Mouse (Mus musculus): ENCODE data around the gene Galntl6. TPM values are rescaled to one million over a fixed set of nuclear protein-coding genes. Genes with fewer than 3 reads are reported as not detected.

Gene Galntl6
- polyA plus RNA-seq, 1 experiment from 2014 or later = 10.3 TPM

DNA sequence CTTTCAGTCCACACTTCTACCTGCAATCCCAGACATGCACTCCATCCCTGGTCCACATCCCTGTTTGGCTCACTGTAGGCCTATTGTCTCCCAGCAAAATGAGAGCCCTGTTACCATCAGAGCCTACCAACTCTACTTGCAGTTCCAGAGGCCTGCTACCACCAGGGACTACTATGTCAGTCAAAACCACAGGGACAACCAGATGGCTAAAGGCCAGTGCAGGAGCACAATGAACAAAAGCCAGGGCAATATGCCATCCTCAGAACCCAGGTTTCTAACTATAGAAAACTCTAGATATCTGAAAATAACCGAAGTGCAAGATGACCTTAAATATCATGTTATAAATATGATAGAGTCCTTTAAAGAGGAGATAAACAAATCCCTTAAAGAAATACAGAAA is 683.7 kb downstream of the Galntl6 start:
- 90% methylated on average over 1 of the region's 1 CpGs for WGBS
- Histone ChIP-seq H3K9me3 (no peaks in the 10 kb centered on the region), H3K9ac (no peak overlapping the region), H3K4me1 (replicated peaks) (no peaks in the 10 kb centered on the region), H3K36me3 (no peaks in the 10 kb centered on the region), H3K4me2 (no peak overlapping the region), H3K27ac (replicated peaks) (no peak overlapping the region), H3K4me3 (no peak overlapping the region), H3K27me3 (no peaks in the 10 kb centered on the region)
- ATAC-seq (ENCODE audit: low read depth) = no peak

DNA sequence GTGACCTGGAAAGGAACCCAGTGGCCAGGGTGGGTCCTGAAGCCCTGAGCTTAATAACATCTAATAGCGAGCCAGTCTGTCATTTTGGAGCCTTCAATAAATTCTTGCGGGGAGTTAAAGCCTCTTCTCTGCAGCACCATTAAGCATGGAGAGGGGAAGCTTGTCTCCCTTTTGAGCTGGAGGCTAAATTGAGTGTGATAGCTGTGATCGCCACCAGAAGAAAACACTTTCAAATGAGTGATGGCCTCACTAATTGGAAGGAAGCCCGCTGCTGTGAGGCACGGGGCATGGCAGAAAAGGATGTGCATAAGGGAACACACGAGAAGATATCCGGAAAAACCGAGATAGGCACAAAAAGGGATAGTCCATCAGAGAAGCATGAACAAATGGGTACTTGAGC is 694.6 kb downstream of the Galntl6 start:
- Histone ChIP-seq H3K27me3 (no peaks in the 10 kb centered on the region), H3K27ac (replicated peaks) (no peak overlapping the region), H3K36me3 (no peaks in the 10 kb centered on the region), H3K9ac (no peak overlapping the region), H3K4me3 (no peak overlapping the region), H3K4me2 (no peak overlapping the region), H3K4me1 (replicated peaks) (no peaks in the 10 kb centered on the region; the same call in 1 of the 2 replicates), H3K9me3 (no peaks in the 10 kb centered on the region)
- WGBS = 45% methylated on average over 8 of the region's 8 CpGs
- ATAC-seq (ENCODE audit: low read depth) = no peak

DNA sequence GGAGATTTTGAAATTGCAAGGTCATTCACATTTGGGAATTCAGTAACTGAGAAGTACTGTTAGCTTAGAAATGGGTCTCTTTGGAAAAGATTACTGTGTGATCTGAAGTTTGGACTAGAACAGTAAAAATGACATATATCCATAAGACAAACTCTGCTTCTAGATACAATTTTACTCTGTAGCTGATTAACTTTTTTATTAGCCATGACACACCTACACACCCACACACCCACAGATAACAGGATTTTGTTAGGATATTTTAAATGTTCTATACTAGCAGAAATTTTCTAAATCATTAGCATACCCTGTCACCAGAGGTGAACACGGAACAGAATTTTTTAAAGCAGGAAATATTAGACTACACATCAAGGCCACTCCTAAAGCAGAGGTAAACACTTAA is 722.7 kb downstream of the Galntl6 start:
- WGBS = 88% methylated on average over 1 of the region's 1 CpGs
- H3K4me3 ChIP-seq = no peak overlapping the region
- H3K4me1 ChIP-seq (replicated peaks) = no peaks in the 10 kb centered on the region
- H3K27ac ChIP-seq (replicated peaks) = no peak overlapping the region
- no peaks in the 10 kb centered on the region for H3K9me3 ChIP-seq
- no peak overlapping the region for H3K4me2 ChIP-seq
- no peak for ATAC-seq (ENCODE audit: low read depth)
- no peaks in the 10 kb centered on the region for H3K36me3 ChIP-seq
- no peak overlapping the region for H3K9ac ChIP-seq
- H3K27me3 ChIP-seq = no peaks in the 10 kb centered on the region

DNA sequence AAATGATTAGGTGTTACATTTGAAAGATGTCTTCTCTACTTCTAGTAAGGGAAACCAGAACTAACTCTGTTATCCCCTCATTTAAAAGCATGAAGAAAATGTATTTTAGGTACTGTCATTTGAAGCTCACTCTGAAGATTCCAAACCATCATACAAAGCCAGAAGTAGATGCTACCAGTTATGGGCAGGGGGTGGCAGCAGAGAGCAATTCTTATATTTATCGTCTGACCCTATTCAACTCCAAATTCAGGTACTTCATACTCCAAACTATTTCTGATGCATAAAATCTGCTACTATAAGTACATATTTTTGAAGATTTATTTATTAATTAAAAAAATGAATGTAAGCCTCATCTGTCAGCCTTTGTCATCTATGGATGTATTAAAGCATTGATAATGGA is 765.5 kb downstream of the Galntl6 start:
- Histone ChIP-seq H3K36me3 (no peaks in the 10 kb centered on the region), H3K9ac (no peak overlapping the region), H3K4me3 (no peak overlapping the region), H3K27ac (replicated peaks) (no peak overlapping the region), H3K4me1 (replicated peaks) (no peaks in the 10 kb centered on the region), H3K27me3 (no peaks in the 10 kb centered on the region), H3K4me2 (no peak overlapping the region), H3K9me3 (no peaks in the 10 kb centered on the region)
- WGBS = 16% methylated on average over 1 of the region's 1 CpGs
- ATAC-seq (ENCODE audit: low read depth) = no peak

DNA sequence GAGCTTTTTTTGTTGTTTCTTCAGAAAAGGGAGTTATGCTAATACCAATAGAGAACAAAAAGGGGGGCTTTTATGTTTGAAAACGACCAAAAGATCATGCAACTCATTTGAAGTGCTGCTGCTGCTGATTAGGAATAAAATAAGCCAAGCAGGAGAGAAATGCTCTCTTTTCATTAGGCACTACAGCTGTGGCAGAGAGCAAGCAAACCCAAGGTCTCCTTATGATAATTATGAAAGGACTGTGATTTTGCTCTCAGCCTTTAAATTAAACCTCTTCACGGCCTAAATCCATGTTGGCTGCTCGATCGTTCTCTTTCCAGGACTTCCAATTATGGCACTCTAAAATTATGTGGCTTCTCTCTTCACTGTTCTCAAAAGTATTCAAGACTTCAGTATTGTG is 825.7 kb downstream of the Galntl6 start:
- H3K27me3 ChIP-seq = no peaks in the 10 kb centered on the region
- no peak overlapping the region for H3K9ac ChIP-seq
- H3K27ac ChIP-seq (replicated peaks) = no peak overlapping the region
- no peak overlapping the region for H3K4me3 ChIP-seq
- H3K9me3 ChIP-seq = no peaks in the 10 kb centered on the region
- 73% methylated on average over 4 of the region's 4 CpGs for WGBS
- ATAC-seq (ENCODE audit: low read depth) = no peak
- H3K36me3 ChIP-seq = no peaks in the 10 kb centered on the region
- H3K4me2 ChIP-seq = no peak overlapping the region
- no peaks in the 10 kb centered on the region for H3K4me1 ChIP-seq (replicated peaks)

DNA sequence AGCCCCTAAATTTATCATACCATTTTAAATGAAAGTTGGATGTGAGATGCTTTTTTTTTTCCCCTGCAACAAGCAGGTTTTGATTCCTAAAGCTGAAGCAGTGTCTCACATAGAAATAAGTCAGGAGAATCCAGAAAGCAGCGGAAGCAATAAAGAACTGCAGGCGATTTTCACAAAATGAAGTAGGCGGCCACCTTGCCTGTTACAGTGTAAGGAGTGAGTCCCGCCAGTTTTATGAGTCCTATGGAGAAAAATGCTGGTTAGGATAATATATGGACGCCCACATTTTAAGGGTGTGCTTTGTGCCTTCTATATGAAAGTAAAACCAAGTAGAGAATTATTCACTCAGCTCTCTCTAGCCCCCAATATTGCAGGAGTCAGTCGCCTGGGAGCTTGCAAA is 827.5 kb downstream of the Galntl6 start:
- Histone ChIP-seq H3K27me3 (no peaks in the 10 kb centered on the region), H3K36me3 (no peaks in the 10 kb centered on the region), H3K27ac (replicated peaks) (no peak overlapping the region), H3K4me3 (no peak overlapping the region), H3K4me2 (no peak overlapping the region), H3K9ac (no peak overlapping the region), H3K9me3 (no peaks in the 10 kb centered on the region), H3K4me1 (replicated peaks) (no peaks in the 10 kb centered on the region)
- 84% methylated on average over 6 of the region's 6 CpGs for WGBS
- no peak for ATAC-seq (ENCODE audit: low read depth)

DNA sequence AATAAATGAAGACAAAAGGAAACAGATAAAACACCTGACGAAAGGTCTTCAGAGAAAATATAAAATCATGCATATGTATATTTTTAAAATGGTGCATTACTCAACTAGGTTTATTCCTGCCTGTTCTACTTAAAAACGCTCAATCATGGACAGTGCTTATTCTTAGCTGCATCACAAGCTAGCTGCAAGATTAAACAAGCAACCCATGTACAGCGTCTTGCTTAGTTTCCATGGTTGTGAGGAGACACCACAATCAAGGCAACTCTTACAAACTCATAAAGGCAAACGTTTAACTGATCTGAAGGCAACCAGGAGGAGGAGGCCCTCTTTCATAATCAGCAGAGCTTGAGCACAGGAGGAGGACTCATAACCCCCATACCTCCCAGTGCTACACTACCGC is 830.7 kb downstream of the Galntl6 start:
- Histone ChIP-seq H3K9me3 (no peaks in the 10 kb centered on the region), H3K4me1 (replicated peaks) (no peaks in the 10 kb centered on the region), H3K9ac (no peak overlapping the region), H3K36me3 (no peaks in the 10 kb centered on the region), H3K27me3 (no peaks in the 10 kb centered on the region), H3K4me3 (no peak overlapping the region), H3K27ac (replicated peaks) (no peak overlapping the region), H3K4me2 (no peak overlapping the region)
- WGBS = 84% methylated on average over 5 of the region's 5 CpGs
- ATAC-seq (ENCODE audit: low read depth) = no peak

DNA sequence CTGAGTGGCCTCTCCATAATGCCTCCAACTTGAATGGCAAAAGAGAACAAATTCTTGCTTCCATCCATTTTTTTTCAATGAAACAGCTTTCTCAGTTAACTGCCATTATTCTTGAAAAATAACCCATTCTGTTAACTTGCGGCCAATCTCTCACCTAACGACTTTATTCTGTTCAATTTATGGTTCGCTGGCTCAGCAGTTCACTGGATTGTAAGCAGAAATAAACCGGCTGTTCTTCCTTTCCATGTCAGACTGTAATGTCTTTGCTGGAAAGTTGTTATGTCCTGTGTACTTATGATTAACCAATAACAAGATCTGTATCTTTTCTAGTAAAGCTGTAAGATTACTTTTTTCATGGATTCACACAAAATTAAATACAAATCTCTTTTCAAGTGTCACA is 837.8 kb downstream of the Galntl6 start:
- Histone ChIP-seq H3K27me3 (no peaks in the 10 kb centered on the region), H3K27ac (replicated peaks) (no peak overlapping the region), H3K9me3 (no peaks in the 10 kb centered on the region), H3K4me2 (no peak overlapping the region), H3K36me3 (no peaks in the 10 kb centered on the region), H3K4me3 (no peak overlapping the region), H3K4me1 (replicated peaks) (no peaks in the 10 kb centered on the region), H3K9ac (no peak overlapping the region)
- 70% methylated on average over 4 of the region's 4 CpGs for whole genome bisulfite sequencing
- ATAC-seq (ENCODE audit: low read depth) = no peak

DNA sequence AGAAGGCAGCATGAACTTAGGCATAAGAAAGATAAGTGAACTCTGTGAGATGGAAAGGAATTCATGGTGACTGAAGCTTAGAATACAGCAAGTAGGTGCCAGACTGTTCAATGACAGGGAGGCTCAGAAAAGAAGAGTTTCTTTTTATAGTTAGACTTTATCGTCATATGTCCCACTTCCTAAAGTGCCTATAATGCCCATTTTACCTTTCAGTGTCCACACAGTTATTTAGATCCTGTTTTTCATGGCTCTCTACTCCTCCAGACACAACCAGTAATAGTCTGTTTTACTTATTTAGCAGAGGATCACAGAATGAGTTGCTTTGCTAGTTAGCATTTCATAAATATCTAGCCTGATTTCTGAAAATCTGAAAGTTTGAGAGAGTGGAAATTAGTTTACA is 838.7 kb downstream of the Galntl6 start:
- H3K4me2 ChIP-seq = no peak overlapping the region
- H3K27ac ChIP-seq (replicated peaks) = no peak overlapping the region
- H3K4me1 ChIP-seq (replicated peaks) = no peaks in the 10 kb centered on the region
- WGBS = 94% methylated on average over 1 of the region's 1 CpGs
- H3K36me3 ChIP-seq = no peaks in the 10 kb centered on the region
- H3K9me3 ChIP-seq = no peaks in the 10 kb centered on the region
- no peaks in the 10 kb centered on the region for H3K27me3 ChIP-seq
- no peak overlapping the region for H3K4me3 ChIP-seq
- ATAC-seq (ENCODE audit: low read depth) = no peak
- H3K9ac ChIP-seq = no peak overlapping the region

DNA sequence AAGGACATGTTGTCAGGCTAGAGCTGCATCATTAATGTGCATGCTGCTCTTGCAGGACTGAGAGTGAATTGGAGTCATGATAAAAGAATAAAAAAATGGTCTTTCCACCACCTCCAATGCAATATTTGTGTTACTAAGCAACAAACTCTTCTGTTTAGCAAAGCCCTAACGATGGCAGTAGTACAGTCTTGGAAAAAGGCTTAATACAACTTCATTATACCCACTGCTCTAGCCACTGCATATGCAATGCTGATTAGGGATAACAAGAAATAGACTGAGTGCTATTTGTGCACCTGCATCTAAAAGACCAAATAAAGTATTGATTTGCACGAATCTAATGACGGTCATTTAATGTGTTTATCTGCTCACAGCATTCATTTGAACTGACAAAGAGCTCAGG is 880.2 kb downstream of the Galntl6 start:
- no peak for ATAC-seq (ENCODE audit: low read depth)
- Histone ChIP-seq H3K27me3 (no peaks in the 10 kb centered on the region), H3K4me3 (no peak overlapping the region), H3K36me3 (no peaks in the 10 kb centered on the region), H3K9ac (no peak overlapping the region), H3K9me3 (no peaks in the 10 kb centered on the region), H3K4me2 (no peak overlapping the region), H3K27ac (replicated peaks) (no peak overlapping the region), H3K4me1 (replicated peaks) (no peaks in the 10 kb centered on the region)
- 84% methylated on average over 3 of the region's 3 CpGs for WGBS

DNA sequence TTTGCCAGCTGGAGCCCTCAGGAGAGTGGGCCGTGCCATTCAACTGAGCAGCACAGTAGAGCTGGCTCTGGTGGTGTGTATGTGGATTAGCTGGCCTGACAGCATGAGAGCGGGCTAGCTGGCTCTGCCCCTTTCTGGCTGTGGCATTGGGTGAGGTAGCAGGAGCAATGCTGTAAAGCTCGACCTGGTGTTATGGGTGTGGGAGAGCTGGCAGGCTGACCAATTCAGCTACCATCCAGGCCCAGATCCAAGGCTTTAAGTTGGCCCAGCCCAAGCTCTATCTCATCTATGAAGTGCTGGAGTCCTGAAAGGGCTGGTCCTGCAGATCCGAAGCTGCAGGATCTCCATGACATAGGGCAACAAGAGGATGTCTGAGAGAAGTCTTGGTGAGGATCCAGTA is 886.9 kb downstream of the Galntl6 start:
- Histone ChIP-seq H3K4me1 (replicated peaks) (no peaks in the 10 kb centered on the region), H3K4me3 (no peak overlapping the region), H3K9ac (no peak overlapping the region), H3K9me3 (no peaks in the 10 kb centered on the region), H3K4me2 (no peak overlapping the region), H3K27ac (replicated peaks) (no peak overlapping the region), H3K27me3 (no peaks in the 10 kb centered on the region), H3K36me3 (no peaks in the 10 kb centered on the region)
- WGBS = 95% methylated on average over 4 of the region's 4 CpGs
- no peak for ATAC-seq (ENCODE audit: low read depth)

DNA sequence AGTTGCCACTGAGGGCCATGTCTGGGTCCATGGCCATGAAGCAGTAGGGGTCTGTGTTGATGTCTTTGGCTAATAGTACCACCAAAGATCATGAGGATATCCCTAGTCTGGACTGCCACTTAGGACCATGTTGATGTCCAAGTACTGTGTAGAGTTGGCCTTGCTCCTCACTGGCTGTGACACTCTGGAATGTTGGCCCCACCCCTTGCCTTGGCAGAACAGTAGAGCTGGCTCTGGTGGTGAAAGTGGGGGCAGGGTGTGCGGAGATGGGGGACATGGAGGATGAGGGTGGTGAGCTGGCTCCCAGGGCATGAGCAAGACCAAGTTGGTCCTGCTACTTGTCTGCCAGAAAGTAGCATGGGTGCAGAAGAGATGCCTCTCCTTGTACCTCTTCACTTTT is 887.3 kb downstream of the Galntl6 start:
- Histone ChIP-seq H3K4me1 (replicated peaks) (no peaks in the 10 kb centered on the region), H3K4me3 (no peak overlapping the region), H3K27ac (replicated peaks) (no peak overlapping the region), H3K9me3 (no peaks in the 10 kb centered on the region), H3K4me2 (no peak overlapping the region), H3K9ac (no peak overlapping the region), H3K27me3 (no peaks in the 10 kb centered on the region), H3K36me3 (no peaks in the 10 kb centered on the region)
- ATAC-seq (ENCODE audit: low read depth) = no peak
- 87% methylated on average over 1 of the region's 1 CpGs for WGBS

DNA sequence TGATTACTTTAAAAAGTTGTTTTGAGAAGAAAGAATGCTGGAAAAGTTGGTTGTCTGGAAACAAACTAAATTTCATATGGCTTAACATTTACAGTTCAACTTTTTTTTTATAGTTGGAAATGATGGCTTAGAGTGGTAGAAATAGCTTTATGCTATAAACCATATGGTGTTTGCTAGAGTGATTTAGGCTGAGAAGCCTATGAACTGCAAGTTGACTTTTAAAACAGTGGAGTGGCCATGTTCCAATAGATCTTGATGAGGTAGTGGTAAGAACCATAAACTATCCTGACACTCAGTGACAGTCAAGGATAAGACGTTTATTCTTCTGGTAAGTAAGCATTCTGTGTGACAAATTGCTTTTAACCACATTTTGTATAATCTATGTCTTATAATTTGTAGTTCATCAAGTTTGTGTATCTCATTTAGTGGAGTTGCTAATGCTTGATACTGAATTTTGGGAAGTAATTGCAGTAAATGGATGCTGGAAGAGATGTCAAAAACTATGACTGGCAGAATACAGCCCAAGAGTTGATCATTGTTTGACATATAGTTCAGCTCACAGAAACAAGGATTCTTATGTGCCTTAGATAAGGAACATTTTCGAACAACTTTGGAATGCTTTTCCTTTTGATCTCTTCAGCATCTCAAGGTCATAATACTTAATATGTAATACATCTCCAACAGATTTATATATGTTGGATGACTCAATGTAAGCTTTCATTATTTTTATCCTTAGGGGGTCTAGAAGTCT is 888.8 kb downstream of the Galntl6 start:
- Histone ChIP-seq H3K4me1 (replicated peaks) (no peaks in the 10 kb centered on the region), H3K9me3 (no peaks in the 10 kb centered on the region), H3K36me3 (no peaks in the 10 kb centered on the region), H3K4me2 (no peak overlapping the region), H3K9ac (no peak overlapping the region), H3K27me3 (no peaks in the 10 kb centered on the region), H3K4me3 (no peak overlapping the region), H3K27ac (replicated peaks) (no peak overlapping the region)
- WGBS = 69% methylated on average over 2 of the region's 2 CpGs
- ATAC-seq (ENCODE audit: low read depth) = no peak
